Mouse (Mus musculus) urinary bladder, postnatal 0 days (tissue): ENCODE results near the gene Gm3460. TPM values are rescaled to one million over a fixed set of nuclear protein-coding genes. Genes with fewer than 3 reads are reported as not detected.

Experiments
- polyA plus RNA-seq: library from polyadenylated mRNA; unstranded; fragments of >200 nt; fragmentation: Nextera tagmentation; extraction: Ambion mirVana; gene quantifications from 2 replicates; pipeline ENCODE4 v1.2.1, GENCODE M21; 2015

Gm3460 gene
- polyA plus RNA-seq = not detected in 2 replicates

DNA sequence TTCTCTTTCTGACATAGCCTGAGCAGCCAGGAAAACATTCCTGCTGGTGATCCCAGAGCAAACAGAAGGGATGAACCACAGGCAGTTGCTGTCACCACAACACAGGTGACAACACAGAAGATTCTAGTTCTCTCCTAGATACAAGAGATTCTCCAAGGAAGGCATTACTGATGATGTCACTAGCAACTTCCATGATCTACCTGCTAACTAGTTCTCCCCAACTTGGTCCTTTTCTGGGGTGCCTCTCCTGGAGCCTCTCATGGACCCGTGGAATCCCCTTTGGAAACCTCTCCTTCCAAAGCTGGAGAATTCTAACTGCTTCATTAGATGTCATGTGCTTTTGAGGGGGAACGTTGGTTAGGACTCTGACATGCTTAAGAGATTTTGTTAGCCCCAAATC is at the start of gene Gm3460:
TSS of gene Gm3460 (minus strand) at position 101 of the 400 bp plus-strand sequence.

DNA sequence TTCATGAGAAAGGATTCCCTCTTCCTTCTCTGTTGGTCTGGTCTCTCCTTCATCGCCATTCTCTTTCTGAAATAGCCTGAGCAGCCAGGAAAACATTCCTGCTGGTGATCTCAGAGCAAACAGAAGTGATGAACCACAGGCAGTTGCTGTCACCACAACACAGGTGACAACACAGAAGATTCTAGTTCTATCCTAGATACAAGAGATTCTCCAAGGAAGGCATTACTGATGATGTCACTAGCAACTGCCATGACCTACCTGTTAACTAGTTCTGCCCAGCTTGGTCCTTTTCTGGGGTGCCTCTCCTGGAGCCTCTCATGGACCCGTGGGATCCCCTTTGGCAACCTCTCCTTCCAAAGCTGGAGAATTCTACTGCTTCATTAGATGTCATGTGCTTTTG is 31.7 kb downstream of the Gm3460 start, which contains the start of gene Gm3629:
TSS of gene Gm3629 (minus strand) at position 101 of the 400 bp plus-strand sequence.

Other genes starting within 250 kb of the Gm3460 start
- gene Gm16440, start 232.1 kb downstream of the Gm3460 start, polyA plus RNA-seq = not detected in 2 replicates
- 0.79 and 1.1 TPM in 2 replicates for gene Gm3591, start 209.9 kb downstream of the Gm3460 start, polyA plus RNA-seq
- gene Gm3594, start 177.8 kb downstream of the Gm3460 start, polyA plus RNA-seq = not detected in 2 replicates
- gene Gm8356, start 85.1 kb downstream of the Gm3460 start, polyA plus RNA-seq = not detected in 2 replicates
- gene Gm3629, start 31.8 kb downstream of the Gm3460 start, polyA plus RNA-seq = 0.19 and 0.30 TPM in 2 replicates
- not detected in 2 replicates for gene Gm10251, start 61.8 kb upstream of the Gm3460 start, polyA plus RNA-seq
- gene Gm8050, start 97.8 kb upstream of the Gm3460 start, polyA plus RNA-seq = not detected in 2 replicates
- 2.6 and 3.8 TPM in 2 replicates for gene Gm3636, start 119.9 kb upstream of the Gm3460 start, polyA plus RNA-seq
- not detected in 2 replicates for gene Gm8362, start 152.0 kb upstream of the Gm3460 start, polyA plus RNA-seq
- not detected in 2 replicates for gene Gm3642, start 217.9 kb upstream of the Gm3460 start, polyA plus RNA-seq